Mouse (Mus musculus) adrenal gland, adult 18-20 months (tissue): ENCODE measurements at regions not wholly inside any gene's neighbourhood (a gene's known extent, or its start where the extent isn't known, plus 50 kb on each side); places are given as distances from the start of the nearest gene placed in this dataset.
A peak's percentile ranks its signal among the peaks of the same experiment; 100 is the strongest.

Source experiments
- DNase-seq, 2 experiments: peaks; one replicate each; pipeline ENCODE4 v3.0.0; 2021 to 2022; ENCODE audit warnings: low spot score in 2 of 2

DNA sequence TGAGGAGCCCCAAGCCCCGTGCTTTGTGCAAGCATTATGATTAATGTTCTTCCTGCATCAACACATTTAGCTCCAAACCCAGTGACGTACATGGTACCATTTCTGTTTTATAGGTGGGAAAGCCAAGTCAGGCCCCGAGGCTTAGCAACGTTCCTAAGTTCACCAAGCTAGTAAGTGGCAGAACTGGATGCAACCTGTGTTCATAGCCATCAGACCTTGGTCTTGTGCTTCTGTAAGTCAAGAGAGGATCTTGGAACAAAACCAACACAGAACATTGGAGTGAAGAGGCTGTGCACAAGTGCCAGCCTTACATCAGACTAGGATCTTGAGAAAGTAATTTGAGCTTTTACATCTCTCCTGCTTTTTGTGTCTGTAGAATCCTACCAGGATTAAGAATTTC, 71.3 kb downstream of the Cdc7 start:
- DNase-seq: no peak

DNA sequence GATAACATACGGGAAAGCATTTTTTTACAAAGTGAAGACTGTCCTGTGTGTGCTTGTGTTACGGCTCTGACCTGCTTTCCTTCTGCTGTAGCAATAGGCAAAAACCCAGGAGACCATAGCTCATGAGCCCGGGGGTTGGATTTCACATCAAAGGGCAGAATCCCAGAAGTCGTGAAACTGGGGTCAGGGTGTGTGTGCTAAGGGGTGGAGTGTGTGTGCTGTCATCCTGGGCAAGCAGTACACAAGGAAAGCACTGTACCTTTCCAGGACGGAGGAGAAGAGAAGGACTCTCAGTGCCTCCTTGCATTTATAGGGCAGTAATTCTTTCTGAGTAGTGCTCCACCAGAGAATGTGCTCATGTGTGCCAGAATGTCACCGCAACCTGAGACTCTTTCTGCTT, 71.7 kb downstream of the Cdc7 start:
- no peak for DNase-seq

DNA sequence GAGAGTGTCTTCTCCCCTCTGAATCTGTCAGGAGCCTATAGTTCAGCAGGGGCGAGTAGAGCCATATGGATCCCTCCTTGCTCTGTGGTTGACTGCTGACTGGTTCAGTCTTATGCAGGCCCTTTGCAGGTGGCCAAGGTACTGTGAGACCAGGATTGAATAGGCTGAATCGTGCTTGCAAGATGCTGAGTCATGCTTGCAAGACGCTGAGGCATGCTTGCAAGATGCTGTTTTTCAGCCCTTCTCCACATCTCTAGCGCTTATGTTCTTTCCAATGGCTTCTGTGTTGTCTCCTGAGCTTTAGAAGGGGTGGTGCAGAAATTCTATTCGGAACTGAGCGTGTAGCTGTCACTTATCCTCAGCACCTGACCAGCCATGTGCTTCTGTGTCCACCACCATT, 72.4 kb downstream of the Cdc7 start:
- DNase-seq: no peak

DNA sequence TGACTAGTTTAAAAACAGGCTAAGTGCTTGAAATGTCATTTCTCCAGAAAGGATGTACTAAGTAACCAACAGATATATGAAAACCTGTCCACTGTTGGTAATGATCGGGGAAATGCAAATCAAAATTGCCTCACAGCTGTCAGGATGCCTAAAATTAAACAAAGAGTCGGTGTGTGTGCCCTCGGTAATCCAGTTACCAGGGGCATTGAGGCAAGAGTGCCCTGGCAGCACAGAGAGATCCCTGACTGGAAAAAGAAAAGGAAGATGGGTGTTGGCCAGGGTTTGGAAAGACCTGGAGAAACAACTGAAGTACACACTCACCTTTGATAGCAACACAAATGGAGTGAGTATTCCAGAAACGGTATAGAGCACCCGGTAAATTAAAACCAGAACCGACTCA, 73.0 kb downstream of the Cdc7 start:
- no peak for DNase-seq

DNA sequence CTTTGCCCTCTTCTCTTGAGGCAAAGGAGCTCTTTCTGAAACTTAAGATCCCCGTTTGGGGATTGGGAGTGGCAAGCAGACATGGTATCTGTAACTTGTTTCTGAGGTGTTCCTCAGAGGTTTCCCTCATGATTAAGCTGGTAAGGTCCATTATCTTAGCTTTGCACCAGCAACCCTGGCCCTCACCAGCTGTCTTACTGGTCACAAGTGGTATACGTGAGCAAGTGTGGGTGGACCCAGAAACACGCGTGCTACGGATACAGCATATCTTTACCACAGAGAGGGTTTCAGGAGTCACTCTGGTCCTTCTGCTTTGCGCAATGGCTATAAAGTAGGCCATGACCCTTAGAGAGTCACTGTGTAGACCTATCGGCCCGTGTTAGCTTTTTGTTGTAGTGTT, 75.2 kb downstream of the Cdc7 start:
- DNase-seq: no peak

DNA sequence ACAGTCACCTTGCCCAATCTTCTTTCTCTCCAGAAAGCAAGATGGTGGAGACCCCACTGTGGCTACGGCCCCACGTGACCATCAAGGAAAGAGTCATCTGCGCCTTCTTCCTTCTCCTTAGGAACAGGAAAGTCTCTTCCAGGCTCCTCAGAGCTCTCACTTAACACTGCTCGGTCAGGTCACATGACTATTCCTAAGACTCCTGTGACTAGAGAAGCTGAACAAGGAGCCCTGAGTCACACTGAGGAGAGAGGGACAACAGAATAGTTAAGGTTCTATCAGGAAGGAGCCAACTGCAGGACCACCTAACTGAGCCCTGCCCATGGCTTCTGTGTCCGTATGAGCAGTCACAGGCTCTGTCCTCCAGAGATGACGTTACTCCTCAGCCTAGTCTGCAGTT, 75.8 kb downstream of the Cdc7 start:
- no peak for DNase-seq

DNA sequence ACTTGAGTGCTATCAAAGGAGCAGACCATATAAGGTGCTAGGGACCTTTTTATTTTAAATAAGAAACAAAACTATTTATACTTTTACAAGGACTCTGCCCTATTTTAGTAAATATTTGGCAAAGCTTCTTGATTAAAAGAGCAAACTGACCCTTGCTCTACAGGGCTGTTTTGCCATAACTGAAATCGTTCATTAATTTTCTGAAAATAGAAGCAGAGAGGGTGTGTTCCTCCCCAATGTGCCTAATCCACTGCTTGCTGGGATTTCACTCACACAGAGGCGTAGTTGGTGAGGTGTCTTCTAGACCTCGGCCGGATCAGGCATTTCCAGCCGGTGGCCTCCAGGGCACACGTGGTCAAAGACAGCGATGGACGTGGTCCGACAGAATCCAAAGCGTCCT, 76.4 kb downstream of the Cdc7 start:
- DNase-seq: no peak

DNA sequence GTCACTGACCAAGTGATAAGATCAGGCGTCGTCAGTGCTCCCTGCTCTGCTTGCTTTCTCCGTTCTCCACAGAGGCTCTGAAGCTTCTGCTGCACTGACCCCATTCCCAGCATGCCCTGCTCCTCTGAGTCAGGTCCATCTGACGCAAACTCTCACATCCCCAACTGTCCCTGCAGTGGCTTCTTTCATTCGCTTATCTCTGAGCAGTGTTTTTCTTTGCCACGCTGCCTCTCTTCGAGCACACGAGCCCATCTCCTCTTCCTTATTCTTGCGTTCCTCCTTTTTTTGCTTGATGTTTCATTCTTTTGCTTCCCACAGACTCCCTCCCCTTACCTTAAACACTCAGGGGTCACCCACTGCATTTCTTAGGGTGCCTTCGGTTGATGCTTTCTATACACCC, 81.0 kb downstream of the Cdc7 start:
- DNase-seq: no peak

DNA sequence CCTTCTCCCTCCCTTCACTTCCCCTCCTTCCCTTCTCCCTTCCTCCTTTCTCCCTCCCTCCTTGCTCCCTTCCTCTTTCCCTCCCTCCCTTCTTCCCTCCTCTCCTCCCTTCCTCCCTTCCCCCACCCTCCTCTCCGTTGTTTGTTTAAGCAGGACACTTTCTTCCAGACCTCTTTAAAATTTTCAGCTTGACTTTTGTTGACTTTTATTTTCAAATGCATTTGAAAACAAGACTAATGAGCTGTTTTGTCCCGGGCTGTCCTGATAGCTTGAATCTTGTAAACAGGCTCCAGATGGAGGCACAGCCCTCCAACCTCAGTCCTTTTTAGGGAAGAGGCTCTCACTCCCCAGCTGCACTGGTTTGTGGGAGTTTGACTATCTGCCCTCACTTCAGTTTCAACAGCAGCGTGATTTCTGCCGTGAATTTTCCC, 82.4 kb downstream of the Cdc7 start:
- no peak for DNase-seq

DNA sequence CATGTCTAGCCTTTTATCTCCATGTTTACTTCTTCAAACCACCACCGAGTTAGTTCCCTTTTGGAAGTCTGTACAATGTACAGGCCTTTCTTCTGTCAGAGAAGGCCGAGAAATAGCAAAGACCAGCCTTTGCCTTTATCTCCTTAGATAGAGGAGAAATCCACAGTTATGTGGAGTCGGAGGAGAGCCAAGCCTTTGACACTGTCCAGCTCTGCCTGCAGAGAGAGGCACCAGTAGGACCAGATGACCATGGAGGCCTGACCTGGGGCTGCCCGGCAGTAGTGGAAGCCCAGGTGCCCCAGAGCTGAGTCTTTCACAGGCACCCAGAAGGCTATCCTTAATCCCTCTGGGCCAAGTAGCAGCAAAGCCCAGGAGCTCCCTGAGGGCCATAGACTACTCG, 84.5 kb downstream of the Cdc7 start:
- no peak for DNase-seq

DNA sequence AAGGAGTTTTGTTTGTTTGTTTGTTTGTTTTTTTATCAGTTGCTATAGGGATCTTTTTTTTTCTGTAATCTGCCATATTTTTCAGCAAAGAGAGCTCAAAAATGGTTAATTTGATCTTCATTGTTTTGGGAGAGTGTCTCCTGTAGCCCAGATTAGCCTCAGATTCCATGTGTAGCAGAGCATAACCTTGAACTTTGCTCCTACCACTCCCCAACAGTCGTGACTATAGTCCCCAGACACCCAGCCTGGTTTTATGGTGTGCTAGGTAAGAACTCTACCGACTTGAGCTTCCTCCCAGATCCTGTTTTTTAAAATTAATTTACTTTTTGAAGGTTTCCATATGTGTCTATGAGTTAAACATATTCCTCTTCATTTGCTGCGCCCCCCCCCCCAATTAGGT, 86.0 kb downstream of the Cdc7 start:
- DNase-seq: no peak

DNA sequence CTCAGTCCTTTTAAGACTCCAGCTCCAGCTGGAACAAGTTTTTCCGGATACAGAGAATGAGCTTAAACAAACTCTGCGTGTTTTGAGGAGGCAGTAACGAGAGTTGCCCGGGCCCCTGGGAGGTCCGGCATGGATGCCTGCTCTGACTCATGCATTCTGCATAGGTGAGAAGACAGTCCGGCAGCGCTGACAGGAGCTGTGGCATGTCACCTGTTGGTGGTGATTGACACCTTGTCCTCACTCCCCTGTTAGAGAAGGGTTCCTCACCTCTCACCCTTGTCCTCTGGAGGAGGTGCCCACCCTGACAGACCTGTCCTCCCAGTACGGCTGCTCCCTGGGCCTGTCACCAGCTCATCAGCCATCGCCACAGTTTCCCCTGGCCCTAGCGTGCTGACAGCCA, 87.7 kb downstream of the Cdc7 start:
- DNase-seq: no peak

DNA sequence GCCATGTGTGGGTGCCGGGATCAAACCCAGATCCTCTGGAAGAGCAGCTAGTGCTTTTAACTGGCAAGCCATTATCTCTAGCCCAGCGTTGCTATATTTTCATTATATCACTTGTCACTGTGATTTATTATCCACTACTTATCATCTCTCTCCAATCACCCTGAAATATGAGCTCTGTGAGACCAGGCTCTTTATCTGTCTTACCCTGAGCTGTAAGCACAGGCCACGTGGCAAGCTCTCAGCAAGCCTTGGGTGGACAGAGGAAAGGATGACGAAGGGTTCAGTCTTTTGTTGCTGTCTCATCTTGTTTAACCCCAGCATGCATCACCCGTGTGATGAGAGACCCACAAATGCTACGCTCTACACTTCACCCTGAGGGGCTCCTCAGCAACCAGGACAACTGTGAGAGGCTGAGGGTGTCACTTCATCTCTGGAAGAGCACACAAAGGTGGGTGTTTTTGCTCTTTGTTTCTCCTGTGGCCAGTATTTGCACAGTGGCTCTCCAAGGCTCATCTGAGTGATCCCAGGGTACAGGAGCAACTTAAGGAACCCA, 90.9 kb downstream of the Cdc7 start:
- no peak for DNase-seq

DNA sequence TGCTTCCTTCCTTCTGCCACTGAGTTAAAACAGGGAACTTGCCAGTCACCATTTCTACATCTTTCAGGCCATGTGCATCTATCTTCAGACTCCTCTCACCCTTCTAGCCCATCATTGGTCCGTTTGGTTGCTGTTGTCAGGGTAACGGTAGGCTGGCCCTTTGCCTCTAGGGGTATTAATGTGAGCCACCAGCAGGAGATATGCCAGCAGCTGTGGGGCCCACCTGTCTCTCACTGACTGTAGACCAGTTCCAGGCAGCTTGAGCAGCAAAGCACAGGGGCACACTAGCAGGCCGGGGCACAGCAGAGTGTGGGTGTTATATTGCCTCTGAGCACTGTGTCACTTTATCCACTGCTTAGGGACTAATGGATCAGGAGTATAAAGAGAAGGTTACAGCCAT, 91.3 kb downstream of the Cdc7 start:
- peak in 1 of 2 experiments; percentile 21 for DNase-seq
